Mouse (Mus musculus): Measurements from ENCODE around the gene Cdc37l1. TPM values are rescaled to one million over a fixed set of nuclear protein-coding genes. Genes with fewer than 3 reads are reported as not detected.

The Cdc37l1 gene
- polyA plus RNA-seq, 1 experiment from 2014 or later, result 43.9 TPM

DNA sequence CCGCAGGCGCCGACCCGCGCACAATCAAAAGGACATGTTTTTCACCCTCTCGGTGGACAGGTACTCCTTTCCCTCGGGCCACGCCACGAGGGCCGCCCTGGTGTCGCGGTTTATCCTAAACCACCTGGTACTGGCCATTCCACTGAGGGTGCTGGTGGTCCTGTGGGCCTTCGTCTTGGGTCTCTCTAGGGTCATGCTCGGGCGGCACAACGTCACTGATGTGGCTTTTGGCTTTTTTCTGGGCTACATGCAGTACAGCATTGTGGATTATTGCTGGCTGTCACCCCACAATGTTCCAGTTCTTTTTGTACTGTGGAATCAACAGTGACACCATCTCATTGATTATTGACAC, 25.6 kb upstream of the Cdc37l1 start:
- Histone ChIP-seq H3K9me3 (ENCODE audit: control insufficient read depth, low read length) (no peaks in the 10 kb centered on the region), H3K4me3 (ENCODE audit: low read depth, low read length) (peak overlapping the region; percentile 70), H3K27ac (replicated peaks; ENCODE audit: low read depth, low read length) (no peak overlapping the region), H3K27me3 (ENCODE audit: control insufficient read depth, insufficient read depth, low read length) (no peaks in the 10 kb centered on the region), H3K36me3 (ENCODE audit: control insufficient read depth, insufficient read depth, low read length) (no peaks in the 10 kb centered on the region), H3K4me1 (ENCODE audit: control insufficient read depth, insufficient read depth, low read length) (0 out of 2 replicates have a peak, but pooled peaks cover 9% of the 10 kb centered on the region), H3K4me2 (ENCODE audit: low read depth, severe bottlenecking) (peak overlapping the region; percentile 91), H3K9ac (ENCODE audit: low read length) (peak overlapping the region; percentile 77)
- WGBS, result 5% methylated on average over 16 of the region's 16 CpGs
- no peak for ATAC-seq (ENCODE audit: insufficient number of reproducible peaks, low FRiP score, low TSS enrichment, low read depth)
- no peak for DNase-seq (ENCODE audit: low spot score)

DNA sequence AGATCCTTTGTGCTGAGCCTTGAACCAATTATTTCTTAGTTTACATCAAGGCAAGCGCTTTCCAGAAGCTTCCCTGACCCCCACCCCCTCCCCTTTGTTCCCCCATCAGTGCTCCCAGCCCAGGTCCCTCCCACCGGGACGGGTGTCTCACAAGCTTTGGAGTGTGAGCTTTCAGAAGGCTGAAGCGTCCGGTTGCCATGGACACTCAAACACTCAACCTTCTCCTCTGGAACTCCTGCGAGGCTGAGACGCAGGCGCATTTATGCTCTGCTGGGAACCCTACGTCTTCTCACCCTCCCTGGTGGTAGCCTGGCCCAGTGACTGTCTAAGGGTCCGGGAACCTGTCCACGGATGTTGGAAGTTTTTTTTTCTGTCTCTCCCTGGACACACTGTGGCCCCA, 22.5 kb upstream of the Cdc37l1 start, which contains the start of gene 4430402I18Rik:
4430402I18Rik (minus strand) TSS at position 149 of the 400 bp plus-strand sequence.
- Histone ChIP-seq H3K27ac (replicated peaks; ENCODE audit: low read depth, low read length) (no peak within 1 kb of the TSS), H3K4me3 (ENCODE audit: low read depth, low read length) (no peak within 1 kb of the TSS), H3K36me3 (ENCODE audit: control insufficient read depth, insufficient read depth, low read length) (no peaks in the 10 kb centered on the region), H3K4me1 (ENCODE audit: control insufficient read depth, insufficient read depth, low read length) (0 out of 2 replicates have a peak, but pooled peaks cover 9% of the 10 kb centered on the region), H3K9me3 (ENCODE audit: control insufficient read depth, low read length) (no peaks in the 10 kb centered on the region), H3K9ac (ENCODE audit: low read length) (no peak within 1 kb of the TSS), H3K4me2 (ENCODE audit: low read depth, severe bottlenecking) (no peak within 1 kb of the TSS), H3K27me3 (ENCODE audit: control insufficient read depth, insufficient read depth, low read length) (no peaks in the 10 kb centered on the region)
- DNase-seq (ENCODE audit: low spot score) (peak; percentile 34), ATAC-seq (ENCODE audit: insufficient number of reproducible peaks, low FRiP score, low TSS enrichment, low read depth) (no peak)
- 12% methylated on average over 11 of the region's 11 CpGs for WGBS

DNA sequence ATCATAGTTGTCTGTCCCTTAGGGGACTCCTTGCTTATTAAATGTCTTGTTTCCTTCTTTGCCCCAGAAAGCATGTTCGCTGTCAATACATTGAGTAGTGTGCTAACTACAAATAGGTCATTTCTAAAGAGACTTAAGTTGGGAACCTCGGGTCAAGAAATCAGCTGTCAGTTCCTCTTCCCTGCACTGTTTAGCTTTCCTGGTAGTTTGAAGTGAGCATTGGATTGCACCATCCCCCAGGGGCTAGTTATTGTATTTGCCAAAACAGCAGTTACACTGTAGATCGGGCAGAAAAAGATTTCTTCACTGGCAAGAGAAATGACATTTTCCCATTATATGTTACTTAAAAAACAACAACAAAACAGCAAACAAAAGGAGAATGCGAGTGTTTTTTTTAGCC, 22.0 kb upstream of the Cdc37l1 start:
- Histone ChIP-seq H3K9me3 (ENCODE audit: control insufficient read depth, low read length) (no peaks in the 10 kb centered on the region), H3K36me3 (ENCODE audit: control insufficient read depth, insufficient read depth, low read length) (no peaks in the 10 kb centered on the region), H3K4me3 (ENCODE audit: low read depth, low read length) (no peak overlapping the region), H3K4me1 (ENCODE audit: control insufficient read depth, insufficient read depth, low read length) (0 out of 2 replicates have a peak, but pooled peaks cover 9% of the 10 kb centered on the region), H3K27me3 (ENCODE audit: control insufficient read depth, insufficient read depth, low read length) (no peaks in the 10 kb centered on the region), H3K27ac (replicated peaks; ENCODE audit: low read depth, low read length) (no peak overlapping the region), H3K4me2 (ENCODE audit: low read depth, severe bottlenecking) (no peak overlapping the region), H3K9ac (ENCODE audit: low read length) (no peak overlapping the region)
- WGBS, result 77% methylated on average over 4 of the region's 4 CpGs
- no peak for DNase-seq (ENCODE audit: low spot score)
- no peak for ATAC-seq (ENCODE audit: insufficient number of reproducible peaks, low FRiP score, low TSS enrichment, low read depth)

DNA sequence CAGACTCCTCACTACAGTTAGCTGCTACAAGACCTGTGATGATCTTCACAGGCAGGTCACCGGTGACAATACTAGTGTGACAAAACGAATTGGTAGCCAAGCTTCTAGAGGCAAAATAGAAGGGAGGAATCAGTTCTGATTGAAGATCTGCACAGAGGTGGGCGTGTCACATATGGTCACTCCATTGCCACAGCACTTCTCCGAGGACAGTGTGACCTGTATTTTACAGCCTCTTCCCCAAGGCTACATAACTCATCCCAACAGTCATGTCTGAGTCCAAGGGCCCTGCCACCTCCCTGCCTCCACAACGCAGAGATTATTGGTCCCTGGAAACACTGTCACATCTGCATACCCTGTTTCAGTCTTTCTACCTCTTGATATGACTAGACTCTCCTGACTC, 20.9 kb upstream of the Cdc37l1 start:
- H3K4me1 ChIP-seq (ENCODE audit: control insufficient read depth, insufficient read depth, low read length), result 0 out of 2 replicates have a peak, but pooled peaks cover 8% of the 10 kb centered on the region
- no peak overlapping the region for H3K27ac ChIP-seq (replicated peaks; ENCODE audit: low read depth, low read length)
- H3K4me2 ChIP-seq (ENCODE audit: low read depth, severe bottlenecking), result no peak overlapping the region
- DNase-seq (ENCODE audit: low spot score) (no peak), ATAC-seq (ENCODE audit: insufficient number of reproducible peaks, low FRiP score, low TSS enrichment, low read depth) (no peak)
- H3K9ac ChIP-seq (ENCODE audit: low read length), result no peak overlapping the region
- H3K9me3 ChIP-seq (ENCODE audit: control insufficient read depth, low read length), result no peaks in the 10 kb centered on the region
- 77% methylated on average over 5 of the region's 5 CpGs for WGBS
- no peaks in the 10 kb centered on the region for H3K27me3 ChIP-seq (ENCODE audit: control insufficient read depth, insufficient read depth, low read length)
- H3K4me3 ChIP-seq (ENCODE audit: low read depth, low read length), result no peak overlapping the region
- H3K36me3 ChIP-seq (ENCODE audit: control insufficient read depth, insufficient read depth, low read length), result no peaks in the 10 kb centered on the region

DNA sequence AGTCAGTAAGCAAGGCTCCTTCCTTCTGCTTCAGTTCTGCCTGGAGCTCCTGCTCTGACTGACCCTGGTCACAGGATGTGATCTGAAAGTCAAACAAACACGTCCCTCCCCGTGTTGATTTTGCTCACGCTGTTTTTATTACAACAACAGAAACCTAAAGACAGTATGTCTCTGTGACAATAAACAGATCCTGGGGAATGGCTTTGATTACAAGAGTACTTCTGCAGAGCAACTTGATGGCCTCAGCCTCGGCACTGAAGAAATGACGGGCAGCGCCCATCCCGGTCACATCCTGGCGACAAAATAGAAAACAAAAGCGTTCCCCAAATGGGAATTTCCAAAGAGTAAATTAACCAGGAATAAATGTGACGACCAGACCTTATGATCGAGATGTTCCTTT, 19.9 kb upstream of the Cdc37l1 start:
- no peak for DNase-seq (ENCODE audit: low spot score)
- 47% methylated on average over 11 of the region's 11 CpGs for WGBS

DNA sequence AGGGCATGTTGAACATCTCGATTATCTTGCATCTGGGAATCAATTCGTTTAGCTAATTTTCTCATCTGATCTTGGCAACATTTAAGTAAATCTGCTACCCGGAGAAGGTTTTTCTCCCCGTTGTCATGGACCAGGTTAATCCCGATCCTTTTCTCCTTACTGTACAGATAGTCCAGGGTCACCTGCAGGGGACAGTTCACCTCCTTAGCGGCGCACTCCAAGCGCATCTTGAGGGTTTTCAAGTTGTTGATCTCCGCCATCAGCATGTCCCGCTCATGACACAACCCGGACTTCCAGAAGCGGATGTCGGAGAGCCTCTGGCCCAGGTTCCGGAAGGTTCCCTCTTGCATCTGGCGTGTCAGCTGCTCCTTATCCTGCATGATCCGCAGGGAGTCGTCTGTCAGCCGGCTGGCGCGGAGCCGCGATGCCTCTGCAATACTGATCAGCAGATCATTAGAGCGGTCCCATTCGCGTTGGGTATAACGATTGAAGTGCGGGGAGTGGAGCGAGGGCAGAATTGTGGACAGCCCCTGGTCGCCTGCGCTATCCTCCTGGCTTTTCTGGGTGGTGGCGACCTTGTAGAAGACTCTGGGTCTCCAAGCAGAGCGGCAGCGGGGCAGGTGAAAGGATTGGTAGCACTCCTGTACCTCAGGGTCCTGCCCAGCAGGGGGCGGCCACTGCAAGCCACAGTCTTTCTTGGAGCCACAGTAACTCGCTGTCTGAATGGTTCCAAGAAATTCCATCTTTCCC, 15.1 kb upstream of the Cdc37l1 start:
- Histone ChIP-seq H3K9me3 (ENCODE audit: control insufficient read depth, low read length) (no peaks in the 10 kb centered on the region), H3K9ac (ENCODE audit: low read length) (0 out of 2 replicates have a peak overlapping the region, but pooled peaks have one; percentile 24), H3K4me3 (ENCODE audit: low read depth, low read length) (peak overlapping the region; percentile 10), H3K4me1 (ENCODE audit: control insufficient read depth, insufficient read depth, low read length) (no peaks in the 10 kb centered on the region), H3K36me3 (ENCODE audit: control insufficient read depth, insufficient read depth, low read length) (no peaks in the 10 kb centered on the region), H3K4me2 (ENCODE audit: low read depth, severe bottlenecking) (peak overlapping the region; percentile 40; the same call in 1 of the 2 replicates), H3K27ac (replicated peaks; ENCODE audit: low read depth, low read length) (no peak overlapping the region), H3K27me3 (ENCODE audit: control insufficient read depth, insufficient read depth, low read length) (no peaks in the 10 kb centered on the region)
- DNase-seq (ENCODE audit: low spot score), result peak; percentile 89
- ATAC-seq (ENCODE audit: insufficient number of reproducible peaks, low FRiP score, low TSS enrichment, low read depth), result no peak
- WGBS, result 19% methylated on average over 35 of the region's 35 CpGs

More for the DNA sequence above, 19.9 kb upstream of the Cdc37l1 start:
- Histone ChIP-seq H3K9me3 (ENCODE audit: control insufficient read depth, low read length) (no peaks in the 10 kb centered on the region), H3K27me3 (ENCODE audit: control insufficient read depth, insufficient read depth, low read length) (no peaks in the 10 kb centered on the region), H3K4me2 (ENCODE audit: low read depth, severe bottlenecking) (no peak overlapping the region), H3K4me1 (ENCODE audit: control insufficient read depth, insufficient read depth, low read length) (0 out of 2 replicates have a peak, but pooled peaks cover 4% of the 10 kb centered on the region), H3K9ac (ENCODE audit: low read length) (no peak overlapping the region), H3K36me3 (ENCODE audit: control insufficient read depth, insufficient read depth, low read length) (no peaks in the 10 kb centered on the region), H3K4me3 (ENCODE audit: low read depth, low read length) (no peak overlapping the region), H3K27ac (replicated peaks; ENCODE audit: low read depth, low read length) (no peak overlapping the region)
- ATAC-seq (ENCODE audit: insufficient number of reproducible peaks, low FRiP score, low TSS enrichment, low read depth), result no peak

DNA sequence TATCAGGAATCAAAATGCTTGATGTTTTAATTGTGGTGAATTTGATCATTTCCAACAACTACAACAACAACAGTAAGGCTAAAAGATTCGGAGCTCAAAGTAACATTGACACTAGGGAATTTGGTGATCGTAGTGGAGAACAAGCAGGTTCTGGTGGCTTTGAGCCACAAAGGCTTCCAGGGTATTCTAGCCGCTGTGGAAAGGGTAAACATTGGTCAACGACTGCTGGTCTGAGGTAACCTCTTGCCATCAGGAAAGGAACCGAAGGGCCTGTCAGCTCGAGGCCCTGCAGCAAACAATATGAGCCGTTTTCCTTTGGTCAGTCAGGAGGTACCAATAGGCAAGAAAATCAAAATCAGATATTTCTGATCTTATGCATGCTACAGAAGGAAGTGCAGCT, 7.5 kb upstream of the Cdc37l1 start:
- no peak overlapping the region for H3K4me2 ChIP-seq (ENCODE audit: low read depth, severe bottlenecking)
- no peaks in the 10 kb centered on the region for H3K4me1 ChIP-seq (ENCODE audit: control insufficient read depth, insufficient read depth, low read length)
- WGBS, result 79% methylated on average over 7 of the region's 7 CpGs
- H3K4me3 ChIP-seq (ENCODE audit: low read depth, low read length), result no peak overlapping the region
- ATAC-seq (ENCODE audit: insufficient number of reproducible peaks, low FRiP score, low TSS enrichment, low read depth) (no peak), DNase-seq (ENCODE audit: low spot score) (no peak)
- no peaks in the 10 kb centered on the region for H3K27me3 ChIP-seq (ENCODE audit: control insufficient read depth, insufficient read depth, low read length)
- H3K36me3 ChIP-seq (ENCODE audit: control insufficient read depth, insufficient read depth, low read length), result no peaks in the 10 kb centered on the region
- H3K9ac ChIP-seq (ENCODE audit: low read length), result no peak overlapping the region
- H3K9me3 ChIP-seq (ENCODE audit: control insufficient read depth, low read length), result no peaks in the 10 kb centered on the region
- no peak overlapping the region for H3K27ac ChIP-seq (replicated peaks; ENCODE audit: low read depth, low read length)

DNA sequence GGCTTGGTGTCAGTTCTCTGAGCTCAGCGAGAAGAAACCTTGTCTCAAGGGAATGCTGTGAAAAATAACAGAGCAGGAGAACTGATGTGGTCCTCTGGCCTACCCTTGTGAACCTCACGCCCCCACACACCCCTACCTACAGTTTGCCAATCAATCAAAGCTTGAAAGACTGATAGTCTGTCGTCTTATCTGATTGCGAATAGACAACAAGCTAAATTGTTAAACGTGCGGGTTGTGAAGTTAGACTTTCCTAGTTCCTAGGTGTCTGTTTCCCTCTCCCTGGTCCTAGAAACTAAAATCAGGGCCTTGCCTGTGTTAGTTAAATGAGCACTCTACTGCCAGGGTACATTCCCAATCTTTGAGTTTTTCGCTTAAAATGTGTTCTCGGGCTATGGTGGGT, 637 bp upstream of the Cdc37l1 start:
- WGBS, result 63% methylated on average over 8 of the region's 8 CpGs

More for the DNA sequence above, 637 bp upstream of the Cdc37l1 start:
- Histone ChIP-seq H3K4me2 (ENCODE audit: low read depth, severe bottlenecking) (peak overlapping the region; percentile 45; the same call in 1 of the 2 replicates), H3K36me3 (ENCODE audit: control insufficient read depth, insufficient read depth, low read length) (0 out of 2 replicates have a peak, but pooled peaks cover under 1% of the 10 kb centered on the region), H3K9ac (ENCODE audit: low read length) (peak overlapping the region; percentile 87; the same call in 1 of the 2 replicates), H3K4me3 (ENCODE audit: low read depth, low read length) (peak overlapping the region; percentile 62), H3K27ac (replicated peaks; ENCODE audit: low read depth, low read length) (no peak overlapping the region), H3K4me1 (ENCODE audit: control insufficient read depth, insufficient read depth, low read length) (0 out of 2 replicates have a peak, but pooled peaks cover 2% of the 10 kb centered on the region), H3K27me3 (ENCODE audit: control insufficient read depth, insufficient read depth, low read length) (no peaks in the 10 kb centered on the region), H3K9me3 (ENCODE audit: control insufficient read depth, low read length) (no peaks in the 10 kb centered on the region)
- DNase-seq (ENCODE audit: low spot score) (no peak), ATAC-seq (ENCODE audit: insufficient number of reproducible peaks, low FRiP score, low TSS enrichment, low read depth) (no peak)

Measured in limb, embryonic 11.5 days (tissue).